Mouse (Mus musculus) liver, postnatal 0 days (tissue): ENCODE data around the gene Ces2c. TPM values are rescaled to one million over a fixed set of nuclear protein-coding genes. Genes with fewer than 3 reads are reported as not detected.

Experiments
- ATAC-seq: fragments of 200-750 bp; cut with Nextera tagmentation; 2 replicates; pipeline ENCODE4 v1.8.0; 2017; ENCODE audit warnings: mild to moderate bottlenecking, moderate library complexity
- DNase-seq: peaks from one replicate; pipeline ENCODE4 v3.0.0-alpha.2; 2016
- H3K27ac ChIP-seq: fragments of 300-500 bp; sonication (generic); 2 replicates; pipeline ENCODE4 v1.5.1; 2014; ENCODE audit warnings: antibody characterized with exemption, moderate library complexity, mild to moderate bottlenecking, low read depth
- H3K27me3 ChIP-seq: fragments of 300-500 bp; sonication (generic); 2 replicates; pipeline ENCODE4 v1.6.1; 2014; ENCODE audit warnings: low read length, control low read depth, mixed read lengths; ENCODE audit not compliant: insufficient read depth
- H3K36me3 ChIP-seq: fragments of 300-500 bp; sonication (generic); replicated peaks from 2 replicates; pipeline ENCODE4 v1.6.1; 2014; ENCODE audit warnings: mild to moderate bottlenecking, control low read depth, low read length, moderate library complexity, mixed read lengths; ENCODE audit not compliant: insufficient read depth
- H3K4me1 ChIP-seq: fragments of 300-500 bp; sonication (generic); 2 replicates; pipeline ENCODE4 v1.6.1; 2014; ENCODE audit warnings: antibody characterized with exemption, mild to moderate bottlenecking, control low read depth; ENCODE audit not compliant: insufficient read depth
- H3K4me2 ChIP-seq: fragments of 300-500 bp; sonication (generic); 2 replicates; pipeline ENCODE4 v1.6.1; 2014; ENCODE audit warnings: low read depth, mild to moderate bottlenecking, low read length, moderate library complexity, mixed read lengths
- H3K4me3 ChIP-seq: fragments of 300-500 bp; sonication (generic); 2 replicates; pipeline ENCODE4 v1.5.1; 2014; ENCODE audit warnings: low read depth, low read length
- H3K9ac ChIP-seq: fragments of 300-500 bp; sonication (generic); replicated peaks from 2 replicates; pipeline ENCODE4 v1.6.1; 2014; ENCODE audit warnings: mild to moderate bottlenecking, moderate library complexity
- H3K9me3 ChIP-seq: fragments of 300-500 bp; sonication (generic); 2 replicates; pipeline ENCODE4 v1.6.1; 2016; ENCODE audit warnings: mild to moderate bottlenecking, control low read depth, low read length, mixed read lengths
- CTCF ChIP-seq: sonication (generic); IDR thresholded peaks from 2 replicates; pipeline ENCODE4 v1.5.1; 2016; ENCODE audit warnings: antibody characterized with exemption, low read depth
- EP300 ChIP-seq: IDR thresholded peaks from 2 replicates; pipeline ENCODE4 v1.6.1; 2016; ENCODE audit warnings: antibody characterized with exemption, low read depth, mild to moderate bottlenecking
- WGBS: fragments of 180-500 bp; shearing (Covaris S2); extraction: QIAGEN DNeasy Blood & Tissue Kit; methylation state at CpG from one replicate; pipeline ENCODE4 v1.1.7; 2014; ENCODE audit not compliant: insufficient replicate concordance; 5-methylcytosine and 5-hydroxymethylcytosine counted together
- polyA plus RNA-seq: library from polyadenylated mRNA; unstranded; fragments of >200 nt; fragmentation: Nextera tagmentation; extraction: Ambion mirVana; gene quantifications from 2 replicates; pipeline ENCODE4 v1.2.1, GENCODE M21; 2015

The Ces2c gene
- 1.9 TPM in 2 replicates for polyA plus RNA-seq

DNA sequence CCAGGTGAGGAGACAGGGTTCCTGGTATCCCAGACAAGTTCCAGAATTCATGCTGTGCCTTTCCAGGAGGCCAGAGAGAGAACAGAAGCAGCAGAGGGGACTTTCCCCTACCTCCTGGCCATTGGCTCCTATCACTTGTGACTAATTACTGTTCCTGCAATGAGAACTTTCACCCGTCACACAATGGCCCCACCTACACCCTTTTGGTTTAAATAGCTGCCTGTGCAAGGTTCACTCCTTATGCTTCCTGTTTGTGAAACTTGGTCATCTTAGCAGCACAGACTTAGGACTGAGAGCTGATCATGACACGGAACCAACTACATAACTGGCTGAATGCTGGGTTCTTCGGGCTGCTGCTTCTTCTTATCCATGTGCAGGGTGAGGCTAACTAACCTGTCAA lies at the start of gene Ces2c:
Gene Ces2c (plus strand): TSS at position 238 of the 400 bp plus-strand sequence.
- no peak for TF ChIP-seq EP300
- no peak for TF ChIP-seq CTCF
- DNase-seq (no peak), ATAC-seq (no peak)
- no peaks in the 10 kb centered on the region for H3K4me1 ChIP-seq
- H3K27ac ChIP-seq, result no peak within 1 kb of the TSS
- H3K4me2 ChIP-seq, result no peak within 1 kb of the TSS
- H3K36me3 ChIP-seq, result no peaks in the 10 kb centered on the region
- no peaks in the 10 kb centered on the region for H3K9me3 ChIP-seq
- whole genome bisulfite sequencing, result 75% methylated on average over 3 of the region's 3 CpGs
- H3K9ac ChIP-seq, result no peak within 1 kb of the TSS
- H3K27me3 ChIP-seq, result no peaks in the 10 kb centered on the region
- no peak within 1 kb of the TSS for H3K4me3 ChIP-seq

- Histone ChIP-seq H3K36me3 (no peaks in the 10 kb centered on the region), H3K4me1 (no peaks in the 10 kb centered on the region), H3K4me2 (no peak overlapping the region), H3K9me3 (no peaks in the 10 kb centered on the region), H3K27ac (no peak overlapping the region), H3K27me3 (no peaks in the 10 kb centered on the region), H3K9ac (no peak overlapping the region), H3K4me3 (no peak overlapping the region)
- 70% methylated on average over 1 of the region's 1 CpGs for WGBS
- ATAC-seq, result no peak
- DNase-seq, result no peak
- TF ChIP-seq CTCF (no peak), EP300 (no peak)
Observed at GRCm38 (mm10) chr8:104799385-104799784, 47.5 kb upstream of the Ces2c start.

GRCm38 (mm10) chr8:104806127-104806526 lies 40.7 kb upstream of the Ces2c start:
- DNase-seq, result no peak

DNA sequence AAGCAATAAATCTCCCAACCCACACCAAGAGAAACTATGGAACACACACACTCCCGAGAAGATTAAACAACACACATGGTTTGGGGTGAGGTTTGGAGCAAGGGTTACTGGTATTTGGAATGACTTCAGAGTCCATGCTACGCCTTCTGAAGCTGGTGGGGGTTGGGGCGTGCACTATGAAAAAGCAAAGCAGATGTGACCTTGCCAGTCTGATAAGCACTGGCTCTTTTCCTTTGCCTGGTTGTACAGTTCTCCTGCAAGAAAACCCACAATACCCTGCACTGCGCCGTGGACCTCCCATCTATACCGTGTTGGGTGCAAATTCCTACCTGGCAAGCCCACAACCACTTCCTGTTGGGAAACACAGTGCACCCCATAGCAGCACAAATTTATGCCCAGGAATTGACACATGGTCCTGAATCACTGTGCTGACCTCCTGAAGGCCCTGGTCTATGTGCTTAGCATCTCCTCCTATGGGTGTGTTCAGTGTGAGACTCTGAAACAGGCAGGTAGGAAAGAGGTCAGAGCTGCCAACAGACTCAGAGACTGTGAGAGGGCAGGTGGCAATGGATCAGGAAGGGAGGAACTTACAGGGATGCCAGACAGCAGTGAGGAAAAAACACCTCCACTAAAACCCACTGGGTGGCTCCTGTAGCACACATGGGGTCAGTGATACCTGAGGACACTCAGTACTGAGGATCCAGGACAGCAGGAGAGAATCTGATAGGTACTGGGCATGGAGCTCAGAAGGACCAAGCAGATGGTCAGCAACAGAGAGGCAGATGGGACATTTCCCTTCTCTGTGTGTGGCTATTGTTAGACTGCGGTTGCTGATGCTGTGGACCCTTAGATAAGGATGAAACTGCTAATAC lies 38.1 kb upstream of the Ces2c start:
- Histone ChIP-seq H3K9me3 (no peaks in the 10 kb centered on the region), H3K27ac (no peak overlapping the region), H3K36me3 (no peaks in the 10 kb centered on the region), H3K9ac (no peak overlapping the region), H3K4me3 (no peak overlapping the region), H3K27me3 (no peaks in the 10 kb centered on the region), H3K4me2 (no peak overlapping the region), H3K4me1 (peaks cover 7% of the 10 kb centered on the region; the same call in 1 of the 2 replicates)
- ATAC-seq, result peak; percentile 81
- WGBS, result 54% methylated on average over 7 of the region's 7 CpGs
- DNase-seq, result peak; percentile 24
- TF ChIP-seq EP300 (no peak), CTCF (no peak)

More at GRCm38 (mm10) chr8:104806127-104806526, 40.7 kb upstream of the Ces2c start:
- ATAC-seq, result no peak
- Histone ChIP-seq H3K27me3 (no peaks in the 10 kb centered on the region), H3K27ac (no peak overlapping the region), H3K4me3 (no peak overlapping the region), H3K9me3 (no peaks in the 10 kb centered on the region), H3K4me2 (no peak overlapping the region), H3K4me1 (peaks cover 7% of the 10 kb centered on the region; the same call in 1 of the 2 replicates), H3K36me3 (no peaks in the 10 kb centered on the region), H3K9ac (no peak overlapping the region)
- 48% methylated on average over 2 of the region's 2 CpGs for WGBS
- TF ChIP-seq CTCF (no peak), EP300 (no peak)

- ATAC-seq (no peak), DNase-seq (no peak)
- WGBS, result 58% methylated on average over 3 of the region's 3 CpGs
- Histone ChIP-seq H3K27me3 (no peaks in the 10 kb centered on the region), H3K4me2 (no peak overlapping the region), H3K36me3 (no peaks in the 10 kb centered on the region), H3K27ac (no peak overlapping the region), H3K4me3 (no peak overlapping the region), H3K4me1 (peaks cover 7% of the 10 kb centered on the region; the same call in 1 of the 2 replicates), H3K9me3 (no peaks in the 10 kb centered on the region), H3K9ac (no peak overlapping the region)
- TF ChIP-seq EP300 (no peak), CTCF (no peak)
Observed at GRCm38 (mm10) chr8:104809436-104809835, 37.4 kb upstream of the Ces2c start.

- Histone ChIP-seq H3K4me3 (no peak overlapping the region), H3K27me3 (no peaks in the 10 kb centered on the region), H3K27ac (no peak overlapping the region), H3K9ac (no peak overlapping the region), H3K9me3 (no peaks in the 10 kb centered on the region), H3K36me3 (no peaks in the 10 kb centered on the region), H3K4me1 (no peaks in the 10 kb centered on the region), H3K4me2 (no peak overlapping the region)
- 43% methylated on average over 1 of the region's 1 CpGs for WGBS
- ATAC-seq, result no peak
- TF ChIP-seq EP300 (no peak), CTCF (no peak)
- no peak for DNase-seq
Observed at GRCm38 (mm10) chr8:104826912-104827311, 20.0 kb upstream of the Ces2c start.
